Mouse (Mus musculus) liver, embryonic 14.5 days (tissue): ENCODE results near the gene 6030458C11Rik. TPM values are rescaled to one million over a fixed set of nuclear protein-coding genes. Genes with fewer than 3 reads are reported as not detected.

ENCODE experiments used
- ATAC-seq: fragments of 200-750 bp; cut with Nextera tagmentation; 2 replicates; pipeline ENCODE4 v1.8.0; 2017; ENCODE audit warnings: moderate number of reproducible peaks, mild to moderate bottlenecking, moderate library complexity; ENCODE audit not compliant: insufficient read depth
- DNase-seq, 3 experiments: peaks; one replicate each; pipeline ENCODE4 v3.0.0-alpha.2; 2012 to 2013; ENCODE audit warnings: low read depth in 3 of 3, low spot score in 3 of 3
- H3K27ac ChIP-seq: fragments of 300-500 bp; sonication (generic); 2 replicates; pipeline ENCODE4 v1.5.1; 2014; ENCODE audit warnings: moderate library complexity, mild to moderate bottlenecking, control low read depth, inconsistent platforms
- H3K27me3 ChIP-seq: fragments of 300-500 bp; sonication (generic); 2 replicates; pipeline ENCODE4 v1.6.1; 2014; ENCODE audit warnings: mild to moderate bottlenecking, low read length, moderate library complexity; ENCODE audit not compliant: control insufficient read depth, insufficient read depth
- H3K36me3 ChIP-seq: fragments of 300-500 bp; sonication (generic); replicated peaks from 2 replicates; pipeline ENCODE4 v1.6.1; 2014; ENCODE audit warnings: low read depth; ENCODE audit not compliant: control insufficient read depth, insufficient read depth
- H3K4me1 ChIP-seq, 2 experiments: fragments of 200-500 bp in 1 of 2; fragments of 300-500 bp in 1 of 2; sonication (generic) in 1 of 2; replicated peaks; 2 replicates each; pipeline ENCODE4 v1.6.1; 2012 to 2014; ENCODE audit warnings: antibody characterized with exemption in 1 of 2, inconsistent platforms in 1 of 2, low read length in 1 of 2; ENCODE audit not compliant: control insufficient read depth in 2 of 2, insufficient read depth in 2 of 2
- H3K4me2 ChIP-seq: fragments of 300-500 bp; sonication (generic); 2 replicates; pipeline ENCODE4 v1.6.1; 2014; ENCODE audit warnings: low read depth, mild to moderate bottlenecking, control low read depth, moderate library complexity
- H3K4me3 ChIP-seq, 2 experiments: fragments of 200-500 bp in 1 of 2; fragments of 300-500 bp in 1 of 2; sonication (generic) in 1 of 2; 2 replicates each; pipeline ENCODE4 v1.5.1; 2012 to 2014; ENCODE audit warnings: low read depth in 2 of 2, low read length in 2 of 2, mild to moderate bottlenecking in 2 of 2, control low read depth in 1 of 2, inconsistent platforms in 1 of 2, moderate library complexity in 1 of 2; ENCODE audit not compliant: insufficient read depth in 1 of 2
- H3K9ac ChIP-seq: fragments of 300-500 bp; sonication (generic); replicated peaks from 2 replicates; pipeline ENCODE4 v1.6.1; 2014; ENCODE audit warnings: mild to moderate bottlenecking, control low read depth, moderate library complexity
- H3K9me3 ChIP-seq: fragments of 300-500 bp; sonication (generic); 2 replicates; pipeline ENCODE4 v1.6.1; 2016; ENCODE audit warnings: low read length, mixed read lengths; ENCODE audit not compliant: control insufficient read depth
- CTCF ChIP-seq: IDR thresholded peaks from 2 replicates; pipeline ENCODE4 v1.5.1; 2016; ENCODE audit warnings: antibody characterized with exemption, low read depth, control low read depth
- EP300 ChIP-seq: IDR thresholded peaks from 2 replicates; pipeline ENCODE4 v1.6.1; 2016; ENCODE audit warnings: antibody characterized with exemption, low read depth
- WGBS: fragments of 180-500 bp; shearing (Covaris S2); extraction: QIAGEN DNeasy Blood & Tissue Kit; methylation state at CpG from one replicate; pipeline ENCODE4 v1.1.7; 2014; ENCODE audit not compliant: insufficient replicate concordance; 5-methylcytosine and 5-hydroxymethylcytosine counted together
- polyA plus RNA-seq, 2 experiments: library from polyadenylated mRNA; depleted of rRNA in 1 of 2; stranded (reverse) in 1 of 2; unstranded in 1 of 2; fragments of >200 nt; fragmentation: Nextera tagmentation in 1 of 2; extraction: Ambion mirVana in 1 of 2; gene quantifications; 2 replicates each; pipeline versions ENCODE4 v1.2.1 to v1.2.3; 2012 to 2014

The 6030458C11Rik gene
- polyA plus RNA-seq, 2 experiments, result 14.3 to 21.4 TPM

DNA sequence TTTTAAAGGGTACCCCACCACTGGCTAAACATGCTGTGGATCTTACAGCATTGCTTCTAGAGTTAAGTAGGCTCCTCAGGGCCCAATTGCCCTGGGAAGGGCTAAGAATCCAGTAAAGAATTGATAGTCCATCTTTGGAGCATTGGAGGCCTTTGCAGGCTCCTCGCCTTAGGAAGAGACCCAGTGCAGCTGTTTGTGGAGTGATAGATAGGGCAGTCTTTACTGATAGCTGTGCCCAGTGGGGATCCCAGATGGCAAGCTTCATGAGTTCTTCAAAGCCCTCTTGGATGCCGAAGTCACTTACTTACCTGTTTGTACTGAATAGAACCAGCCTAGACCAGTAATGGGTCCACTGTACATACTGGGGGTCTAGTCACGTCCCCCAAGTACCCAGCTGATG is 34.2 kb upstream of the 6030458C11Rik start:
- peak; percentile 73 for ATAC-seq
- Histone ChIP-seq H3K27ac (peak overlapping the region; percentile 59), H3K4me3 (no peak overlapping the region), H3K9ac (peak overlapping the region; percentile 6; the same call in 1 of the 2 replicates), H3K27me3 (no peaks in the 10 kb centered on the region), H3K36me3 (peaks cover 28% of the 10 kb centered on the region), H3K9me3 (no peaks in the 10 kb centered on the region), H3K4me1 (peaks cover 3 to 21% of the 10 kb centered on the region in 2 experiments), H3K4me2 (peak overlapping the region; percentile 39)
- peak in 1 of 3 experiments; percentile 4 for DNase-seq
- 33% methylated on average over 3 of the region's 3 CpGs for WGBS
- TF ChIP-seq EP300 (peak; percentile 44; the same call in 1 of the 2 replicates), CTCF (no peak)

DNA sequence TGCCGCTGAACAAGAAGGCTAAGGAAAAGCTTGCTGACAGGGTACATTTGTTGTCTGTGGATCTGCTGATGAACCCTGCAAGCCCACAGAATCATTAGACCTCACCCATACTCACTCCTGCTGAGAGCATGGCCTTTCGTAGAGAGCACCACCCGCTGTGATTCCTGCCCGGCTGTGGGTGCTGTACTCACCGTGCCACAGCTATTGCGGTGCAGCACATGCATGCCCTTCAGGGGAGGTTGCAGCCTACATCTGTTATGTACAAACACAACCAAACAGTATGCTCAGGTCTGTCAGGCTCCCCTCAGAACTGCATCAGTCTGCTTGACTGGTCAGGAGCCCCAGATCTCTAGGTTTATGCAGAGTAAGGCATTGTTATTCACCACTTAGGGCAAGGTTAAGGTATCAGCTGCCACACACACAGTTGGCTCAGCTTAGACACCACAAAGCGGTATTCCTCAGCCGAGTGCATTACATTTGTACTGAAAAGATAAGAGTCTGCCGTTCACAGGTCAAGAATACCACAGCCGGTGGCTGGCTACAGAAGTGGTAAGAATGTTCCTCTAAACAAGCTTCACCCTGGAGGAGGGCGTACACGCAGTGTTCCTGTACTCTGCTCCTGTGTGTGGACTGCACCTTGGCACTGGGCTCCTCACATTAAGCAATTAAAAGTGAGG is 33.5 kb upstream of the 6030458C11Rik start:
- 28% methylated on average over 12 of the region's 12 CpGs for WGBS
- H3K4me2 ChIP-seq, result peak overlapping the region; percentile 39
- H3K27ac ChIP-seq, result peak overlapping the region; percentile 59
- ATAC-seq (peak; percentile 91), DNase-seq (peak; percentile 50 to 59 (median 57))
- TF ChIP-seq CTCF (no peak), EP300 (peak; percentile 78)
- no peaks in the 10 kb centered on the region for H3K9me3 ChIP-seq
- peaks cover 31% of the 10 kb centered on the region for H3K36me3 ChIP-seq
- H3K9ac ChIP-seq, result no peak overlapping the region; the same call in 1 of the 2 replicates
- peaks cover 3 to 21% of the 10 kb centered on the region in 2 experiments for H3K4me1 ChIP-seq
- H3K4me3 ChIP-seq, result no peak overlapping the region
- H3K27me3 ChIP-seq, result no peaks in the 10 kb centered on the region

DNA sequence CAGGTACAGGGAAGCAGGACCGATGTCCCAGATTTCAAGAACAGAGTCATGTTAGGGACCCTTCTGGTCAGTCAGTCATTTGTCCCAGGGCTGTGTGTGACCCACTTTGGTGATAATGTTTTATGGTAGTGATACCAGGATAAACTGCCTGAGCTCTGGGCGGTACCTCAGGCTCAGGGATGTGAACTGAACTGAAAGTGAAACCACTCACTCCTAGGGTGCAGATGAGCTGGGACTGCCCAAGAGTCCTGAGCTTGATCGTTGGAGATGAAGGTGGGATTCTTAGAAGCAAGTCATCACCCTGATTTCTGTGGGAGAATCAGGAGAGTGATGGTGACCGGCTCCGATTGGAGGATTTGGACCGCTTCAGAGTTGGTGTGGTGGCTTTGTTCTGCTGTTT is 32.3 kb upstream of the 6030458C11Rik start:
- Histone ChIP-seq H3K4me3 (no peak overlapping the region), H3K27ac (no peak overlapping the region), H3K27me3 (no peaks in the 10 kb centered on the region), H3K4me1 (peaks cover 3 to 21% of the 10 kb centered on the region in 2 experiments), H3K4me2 (no peak overlapping the region), H3K36me3 (peaks cover 34% of the 10 kb centered on the region), H3K9me3 (no peaks in the 10 kb centered on the region), H3K9ac (no peak overlapping the region)
- TF ChIP-seq CTCF, result no peak
- TF ChIP-seq EP300, result no peak
- 83% methylated on average over 6 of the region's 6 CpGs for WGBS
- ATAC-seq (no peak), DNase-seq (no peak)

DNA sequence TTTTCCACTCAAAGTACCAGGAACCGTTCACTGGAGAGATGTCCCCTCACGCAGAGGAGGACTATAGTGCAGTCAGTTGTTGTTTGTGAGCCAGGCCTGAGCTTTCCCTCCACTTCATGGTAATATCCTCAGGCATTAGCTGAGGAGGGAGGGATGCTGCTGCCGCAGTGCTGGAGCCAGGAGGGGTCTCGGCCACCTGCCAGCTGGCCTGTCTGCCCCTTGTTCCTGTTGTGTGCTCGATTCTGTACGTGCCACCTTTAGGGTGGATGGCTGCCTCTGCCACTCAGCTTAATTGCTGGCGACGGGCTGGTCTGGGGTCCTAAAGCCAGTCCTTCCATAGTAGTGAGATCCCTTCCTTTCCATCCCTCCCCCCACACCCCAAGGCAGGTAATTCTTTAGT is 29.0 kb upstream of the 6030458C11Rik start:
- Histone ChIP-seq H3K27ac (no peak overlapping the region), H3K9me3 (no peaks in the 10 kb centered on the region), H3K4me2 (no peak overlapping the region), H3K36me3 (peaks cover 25% of the 10 kb centered on the region), H3K4me1 (peaks cover 1 to 14% of the 10 kb centered on the region in 2 experiments), H3K27me3 (no peaks in the 10 kb centered on the region), H3K9ac (no peak overlapping the region), H3K4me3 (no peak overlapping the region)
- ATAC-seq (no peak), DNase-seq (no peak)
- WGBS, result 85% methylated on average over 8 of the region's 8 CpGs
- TF ChIP-seq CTCF, result no peak
- no peak for TF ChIP-seq EP300

DNA sequence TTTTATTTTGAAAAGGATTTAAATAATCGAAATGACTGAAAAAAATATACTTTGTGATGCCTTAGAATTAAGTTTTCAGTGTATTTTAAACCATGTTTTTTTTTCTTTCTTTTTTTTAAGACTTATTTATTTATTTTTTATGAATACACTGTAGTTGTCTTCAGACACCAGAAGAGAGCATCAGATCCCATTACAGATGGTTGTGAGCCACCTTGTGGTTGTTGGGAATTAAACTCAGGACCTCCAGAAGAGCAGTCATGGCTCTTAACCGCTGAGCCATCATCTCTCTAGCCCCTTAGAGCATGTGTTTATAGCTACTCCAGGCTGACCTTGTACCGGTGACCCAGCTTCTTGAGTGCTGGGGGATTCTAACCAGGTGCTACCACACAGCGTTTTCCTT is 24.9 kb upstream of the 6030458C11Rik start:
- Histone ChIP-seq H3K36me3 (peaks cover 34% of the 10 kb centered on the region), H3K4me2 (no peak overlapping the region), H3K4me1 (peaks cover 0 to 5% of the 10 kb centered on the region in 2 experiments; a peak in 1 of 4 replicates), H3K9me3 (no peaks in the 10 kb centered on the region), H3K27me3 (no peaks in the 10 kb centered on the region), H3K9ac (no peak overlapping the region), H3K27ac (no peak overlapping the region), H3K4me3 (no peak overlapping the region)
- no peak for ATAC-seq
- TF ChIP-seq EP300, result no peak
- TF ChIP-seq CTCF, result no peak
- 79% methylated on average over 4 of the region's 4 CpGs for WGBS
- DNase-seq, result no peak
